Mouse (Mus musculus) heart, embryonic 12.5 days (tissue): ENCODE data around the gene Polk. TPM values are rescaled to one million over a fixed set of nuclear protein-coding genes. Genes with fewer than 3 reads are reported as not detected.

Experiments used
- ATAC-seq: fragments of 200-750 bp; cut with Nextera tagmentation; 2 replicates; pipeline ENCODE4 v1.8.0; 2017; ENCODE audit warnings: moderate TSS enrichment, moderate library complexity; ENCODE audit not compliant: insufficient number of reproducible peaks, low FRiP score
- H3K27ac ChIP-seq: fragments of 300-500 bp; sonication (generic); 2 replicates; pipeline ENCODE4 v1.5.1; 2016; ENCODE audit warnings: mild to moderate bottlenecking, moderate library complexity; ENCODE audit not compliant: poor library complexity, severe bottlenecking
- H3K27me3 ChIP-seq: fragments of 300-500 bp; sonication (generic); replicated peaks from 2 replicates; pipeline ENCODE4 v1.6.1; 2016; ENCODE audit warnings: mild to moderate bottlenecking, moderate library complexity
- H3K36me3 ChIP-seq: fragments of 300-500 bp; sonication (generic); 2 replicates; pipeline ENCODE4 v1.6.1; 2016; ENCODE audit warnings: mild to moderate bottlenecking, moderate library complexity
- H3K4me1 ChIP-seq: fragments of 300-500 bp; sonication (generic); replicated peaks from 2 replicates; pipeline ENCODE4 v1.6.1; 2016; ENCODE audit warnings: mild to moderate bottlenecking
- H3K4me2 ChIP-seq: fragments of 300-500 bp; sonication (generic); 2 replicates; pipeline ENCODE4 v1.6.1; 2016; ENCODE audit warnings: mild to moderate bottlenecking, moderate library complexity
- H3K4me3 ChIP-seq: fragments of 300-500 bp; sonication (generic); 2 replicates; pipeline ENCODE4 v1.5.1; 2016; ENCODE audit warnings: mild to moderate bottlenecking
- H3K9ac ChIP-seq: fragments of 300-500 bp; sonication (generic); 2 replicates; pipeline ENCODE4 v1.6.1; 2016; ENCODE audit warnings: mild to moderate bottlenecking, moderate library complexity
- H3K9me3 ChIP-seq: fragments of 300-500 bp; sonication (generic); replicated peaks from 2 replicates; pipeline ENCODE4 v1.6.1; 2016; ENCODE audit warnings: mild to moderate bottlenecking, moderate library complexity
- whole genome bisulfite sequencing: fragments of 180-500 bp; shearing (Covaris S2); methylation state at CpG from one replicate; pipeline ENCODE4 v1.1.7; 2016; 5-methylcytosine and 5-hydroxymethylcytosine counted together
- polyA plus RNA-seq: library from polyadenylated mRNA; unstranded; fragments of >200 nt; fragmentation: Nextera tagmentation; extraction: Ambion mirVana; gene quantifications from 2 replicates; pipeline ENCODE4 v1.2.1, GENCODE M21; 2016

The Polk gene
- polyA plus RNA-seq, 1 experiment from 2014 or later, result 8.6 TPM

- peaks cover 6% of the 10 kb centered on the region; the same call in 1 of the 2 replicates for H3K9me3 ChIP-seq
- H3K4me3 ChIP-seq, result no peak overlapping the region
- no peak overlapping the region for H3K9ac ChIP-seq
- no peak for ATAC-seq
- 90% methylated on average over 3 of the region's 3 CpGs for WGBS
- H3K27me3 ChIP-seq, result no peaks in the 10 kb centered on the region
- peaks cover 3% of the 10 kb centered on the region for H3K36me3 ChIP-seq
- no peaks in the 10 kb centered on the region; the same call in 1 of the 2 replicates for H3K4me1 ChIP-seq
- no peak overlapping the region for H3K4me2 ChIP-seq
- no peak overlapping the region for H3K27ac ChIP-seq
Observed at GRCm38 (mm10) chr13:96528776-96529175, 13.6 kb downstream of the Polk start.

- Histone ChIP-seq H3K4me1 (no peaks in the 10 kb centered on the region), H3K9ac (no peak overlapping the region), H3K4me3 (no peak overlapping the region), H3K36me3 (peaks cover 3% of the 10 kb centered on the region), H3K4me2 (no peak overlapping the region), H3K9me3 (peaks cover 6% of the 10 kb centered on the region; the same call in 1 of the 2 replicates), H3K27ac (no peak overlapping the region), H3K27me3 (no peaks in the 10 kb centered on the region)
- WGBS, result 81% methylated on average over 11 of the region's 11 CpGs
- no peak for ATAC-seq
Observed at GRCm38 (mm10) chr13:96527856-96528255, 14.5 kb downstream of the Polk start.

- Histone ChIP-seq H3K36me3 (peaks cover 3% of the 10 kb centered on the region), H3K4me3 (no peak overlapping the region), H3K9ac (no peak overlapping the region), H3K27ac (no peak overlapping the region), H3K9me3 (peaks cover 6% of the 10 kb centered on the region; the same call in 1 of the 2 replicates), H3K27me3 (no peaks in the 10 kb centered on the region), H3K4me2 (no peak overlapping the region), H3K4me1 (no peaks in the 10 kb centered on the region)
- no peak for ATAC-seq
- WGBS, result 76% methylated on average over 3 of the region's 3 CpGs
Observed at GRCm38 (mm10) chr13:96527022-96527421, 15.4 kb downstream of the Polk start.

GRCm38 (mm10) chr13:96521294-96521693 is 21.1 kb downstream of the Polk start:
- 85% methylated on average over 3 of the region's 3 CpGs for WGBS
- H3K36me3 ChIP-seq, result peaks cover 8% of the 10 kb centered on the region

GRCm38 (mm10) chr13:96517335-96517734 is 25.0 kb downstream of the Polk start:
- H3K36me3 ChIP-seq, result peaks cover 11% of the 10 kb centered on the region
- 89% methylated on average over 2 of the region's 2 CpGs for WGBS
- H3K9me3 ChIP-seq, result no peaks in the 10 kb centered on the region
- no peak for ATAC-seq
- no peak overlapping the region for H3K27ac ChIP-seq
- no peaks in the 10 kb centered on the region for H3K4me1 ChIP-seq
- H3K9ac ChIP-seq, result no peak overlapping the region
- H3K4me3 ChIP-seq, result no peak overlapping the region
- no peak overlapping the region for H3K4me2 ChIP-seq
- H3K27me3 ChIP-seq, result no peaks in the 10 kb centered on the region

More at GRCm38 (mm10) chr13:96521294-96521693, 21.1 kb downstream of the Polk start:
- H3K4me1 ChIP-seq, result no peaks in the 10 kb centered on the region
- no peak overlapping the region for H3K9ac ChIP-seq
- no peak overlapping the region for H3K4me2 ChIP-seq
- ATAC-seq, result no peak
- H3K27me3 ChIP-seq, result no peaks in the 10 kb centered on the region
- H3K27ac ChIP-seq, result no peak overlapping the region
- no peaks in the 10 kb centered on the region for H3K9me3 ChIP-seq
- no peak overlapping the region for H3K4me3 ChIP-seq

- Histone ChIP-seq H3K9me3 (no peaks in the 10 kb centered on the region), H3K36me3 (peaks cover 11% of the 10 kb centered on the region), H3K4me1 (peaks cover 5% of the 10 kb centered on the region; the same call in 1 of the 2 replicates), H3K9ac (no peak overlapping the region), H3K27ac (no peak overlapping the region), H3K27me3 (no peaks in the 10 kb centered on the region), H3K4me3 (no peak overlapping the region), H3K4me2 (no peak overlapping the region)
- ATAC-seq, result no peak
- 96% methylated on average over 9 of the region's 9 CpGs for WGBS
Observed at GRCm38 (mm10) chr13:96516249-96516648, 26.1 kb downstream of the Polk start.

GRCm38 (mm10) chr13:96514154-96514942 is 28.0 kb downstream of the Polk start:
- peaks cover 11% of the 10 kb centered on the region for H3K36me3 ChIP-seq
- H3K27ac ChIP-seq, result no peak overlapping the region
- no peaks in the 10 kb centered on the region for H3K9me3 ChIP-seq
- H3K4me1 ChIP-seq, result peaks cover 10% of the 10 kb centered on the region; the same call in 1 of the 2 replicates
- no peak overlapping the region for H3K4me2 ChIP-seq
- no peak overlapping the region for H3K9ac ChIP-seq
- ATAC-seq, result no peak
- WGBS, result 88% methylated on average over 5 of the region's 5 CpGs
- H3K27me3 ChIP-seq, result no peaks in the 10 kb centered on the region
- no peak overlapping the region for H3K4me3 ChIP-seq

- Histone ChIP-seq H3K27ac (0 out of 2 replicates have a peak overlapping the region, but pooled peaks have one; percentile 21), H3K9ac (no peak overlapping the region), H3K27me3 (no peaks in the 10 kb centered on the region), H3K4me3 (no peak overlapping the region), H3K4me2 (no peak overlapping the region), H3K9me3 (no peaks in the 10 kb centered on the region), H3K36me3 (peaks cover 9% of the 10 kb centered on the region), H3K4me1 (peaks cover 10% of the 10 kb centered on the region; the same call in 1 of the 2 replicates)
- ATAC-seq, result no peak
- WGBS, result 46% methylated on average over 5 of the region's 5 CpGs
Observed at GRCm38 (mm10) chr13:96511893-96512292, 30.5 kb downstream of the Polk start.

- Histone ChIP-seq H3K4me2 (no peak overlapping the region), H3K9me3 (no peaks in the 10 kb centered on the region), H3K27ac (0 out of 2 replicates have a peak overlapping the region, but pooled peaks have one; percentile 55), H3K4me1 (peaks cover 10% of the 10 kb centered on the region; the same call in 1 of the 2 replicates), H3K4me3 (no peak overlapping the region), H3K27me3 (no peaks in the 10 kb centered on the region), H3K9ac (no peak overlapping the region), H3K36me3 (peaks cover 2% of the 10 kb centered on the region)
- ATAC-seq, result no peak
- 67% methylated on average over 1 of the region's 1 CpGs for WGBS
Observed at GRCm38 (mm10) chr13:96511262-96511661, 31.1 kb downstream of the Polk start.

- Histone ChIP-seq H3K27ac (peak overlapping the region; percentile 65; the same call in 1 of the 2 replicates), H3K9me3 (no peaks in the 10 kb centered on the region), H3K9ac (no peak overlapping the region), H3K36me3 (no peaks in the 10 kb centered on the region), H3K4me2 (no peak overlapping the region), H3K27me3 (no peaks in the 10 kb centered on the region), H3K4me3 (no peak overlapping the region), H3K4me1 (peaks cover 10% of the 10 kb centered on the region; the same call in 1 of the 2 replicates)
- peak; percentile 82 for ATAC-seq
- 59% methylated on average over 13 of the region's 13 CpGs for WGBS
Observed at GRCm38 (mm10) chr13:96510635-96511034, 31.7 kb downstream of the Polk start.

- no peak overlapping the region for H3K27ac ChIP-seq
- no peak overlapping the region for H3K9ac ChIP-seq
- 88% methylated on average over 4 of the region's 4 CpGs for WGBS
- H3K4me2 ChIP-seq, result no peak overlapping the region
- H3K36me3 ChIP-seq, result no peaks in the 10 kb centered on the region
- no peaks in the 10 kb centered on the region for H3K27me3 ChIP-seq
- H3K4me1 ChIP-seq, result peaks cover 10% of the 10 kb centered on the region; the same call in 1 of the 2 replicates
- H3K4me3 ChIP-seq, result no peak overlapping the region
- no peaks in the 10 kb centered on the region for H3K9me3 ChIP-seq
- ATAC-seq, result no peak
Observed at GRCm38 (mm10) chr13:96507541-96507940, 34.8 kb downstream of the Polk start.
